Mouse (Mus musculus) left cerebral cortex, postnatal 10 days (tissue): ENCODE data around the gene Ccdc124. TPM values are rescaled to one million over a fixed set of nuclear protein-coding genes. Genes with fewer than 3 reads are reported as not detected.

Experiments used
- microRNA-seq: library from miRNA; unstranded; fragments of <30 nt; microRNA quantifications from one replicate; pipeline ENCODE4 v1.2.0, GENCODE M21; 2022
- total RNA-seq, 2 experiments: library from RNA; stranded (reverse); gene quantifications; 2 replicates each; pipeline ENCODE4 v1.2.3; 2021

Ccdc124 gene
- total RNA-seq, 2 experiments from 2014 or later, result 88.9 to 93.3 TPM

Small RNAs within 50 kb of the gene (microRNA-seq; reads per million reads assigned to microRNA genes)
- 5.2 reads per million, percentile 18 among the genes with 10 or more reads in this experiment for gene Mir7067

Other genes with a start within 250 kb of the Ccdc124 start
- not detected for gene Gdf15, start 241.5 kb downstream of the Ccdc124 start, total RNA-seq
- 10 to 100 TPM; 11.5 to 15.9 TPM for gene Pgpep1, start 213.5 kb downstream of the Ccdc124 start, total RNA-seq
- gene Lsm4, start 200.7 kb downstream of the Ccdc124 start, total RNA-seq, result 10 to 100 TPM; 68.2 to 80.4 TPM
- gene Jund, start 175.0 kb downstream of the Ccdc124 start, total RNA-seq, result 100 to 1,000 TPM; 147 to 149 TPM
- gene Iqcn, start 170.5 kb downstream of the Ccdc124 start, total RNA-seq, result under 1 TPM in 1 of 2 experiments, not detected in 1; 0.19 TPM
- not detected for gene Gm3336, start 155.4 kb downstream of the Ccdc124 start, total RNA-seq
- under 1 TPM; 0.49 to 0.61 TPM for gene Pde4c, start 150.2 kb downstream of the Ccdc124 start, total RNA-seq
- gene Rab3a, start 119.3 kb downstream of the Ccdc124 start, total RNA-seq, result 100 to 1,000 TPM; 756 to 791 TPM
- 10 to 100 TPM; 35.8 to 37.1 TPM for gene Mpv17l2, start 113.0 kb downstream of the Ccdc124 start, total RNA-seq
- gene Pik3r2, start 97.2 kb downstream of the Ccdc124 start, total RNA-seq, result 100 to 1,000 TPM; 173 TPM
- gene Mast3, start 68.9 kb downstream of the Ccdc124 start, total RNA-seq, result 100 to 1,000 TPM; 115 to 117 TPM
- gene Il12rb1, start 65.5 kb downstream of the Ccdc124 start, total RNA-seq, result under 1 TPM; 0.13 to 0.28 TPM
- gene Arrdc2, start 34.2 kb downstream of the Ccdc124 start, total RNA-seq, result 10 to 100 TPM; 12.9 to 21.2 TPM
- 10 to 100 TPM; 27.9 to 33.2 TPM for gene Kcnn1, start 10.7 kb downstream of the Ccdc124 start, total RNA-seq
- 1 to 10 TPM; 7.2 to 7.3 TPM for gene Slc5a5, start 18.8 kb upstream of the Ccdc124 start, total RNA-seq
- gene Rpl18a, start 23.5 kb upstream of the Ccdc124 start, total RNA-seq, result 100 to 1,000 TPM; 690 to 725 TPM
- gene Map1s, start 32.0 kb upstream of the Ccdc124 start, total RNA-seq, result 10 to 100 TPM; 76.5 to 79.8 TPM